Mouse (Mus musculus) liver, postnatal 0 days (tissue): Measurements from ENCODE around the gene Psme1. TPM values are rescaled to one million over a fixed set of nuclear protein-coding genes. Genes with fewer than 3 reads are reported as not detected.

Experiments used
- ATAC-seq: fragments of 200-750 bp; cut with Nextera tagmentation; 2 replicates; pipeline ENCODE4 v1.8.0; 2017; ENCODE audit warnings: mild to moderate bottlenecking, moderate library complexity
- DNase-seq: peaks from one replicate; pipeline ENCODE4 v3.0.0-alpha.2; 2016
- H3K27ac ChIP-seq: fragments of 300-500 bp; sonication (generic); 2 replicates; pipeline ENCODE4 v1.5.1; 2014; ENCODE audit warnings: antibody characterized with exemption, moderate library complexity, mild to moderate bottlenecking, low read depth
- H3K27me3 ChIP-seq: fragments of 300-500 bp; sonication (generic); 2 replicates; pipeline ENCODE4 v1.6.1; 2014; ENCODE audit warnings: low read length, control low read depth, mixed read lengths; ENCODE audit not compliant: insufficient read depth
- H3K36me3 ChIP-seq: fragments of 300-500 bp; sonication (generic); replicated peaks from 2 replicates; pipeline ENCODE4 v1.6.1; 2014; ENCODE audit warnings: mild to moderate bottlenecking, control low read depth, low read length, moderate library complexity, mixed read lengths; ENCODE audit not compliant: insufficient read depth
- H3K4me1 ChIP-seq: fragments of 300-500 bp; sonication (generic); 2 replicates; pipeline ENCODE4 v1.6.1; 2014; ENCODE audit warnings: antibody characterized with exemption, mild to moderate bottlenecking, control low read depth; ENCODE audit not compliant: insufficient read depth
- H3K4me2 ChIP-seq: fragments of 300-500 bp; sonication (generic); 2 replicates; pipeline ENCODE4 v1.6.1; 2014; ENCODE audit warnings: low read depth, mild to moderate bottlenecking, low read length, moderate library complexity, mixed read lengths
- H3K4me3 ChIP-seq: fragments of 300-500 bp; sonication (generic); 2 replicates; pipeline ENCODE4 v1.5.1; 2014; ENCODE audit warnings: low read depth, low read length
- H3K9ac ChIP-seq: fragments of 300-500 bp; sonication (generic); replicated peaks from 2 replicates; pipeline ENCODE4 v1.6.1; 2014; ENCODE audit warnings: mild to moderate bottlenecking, moderate library complexity
- H3K9me3 ChIP-seq: fragments of 300-500 bp; sonication (generic); 2 replicates; pipeline ENCODE4 v1.6.1; 2016; ENCODE audit warnings: mild to moderate bottlenecking, control low read depth, low read length, mixed read lengths
- CTCF ChIP-seq: sonication (generic); IDR thresholded peaks from 2 replicates; pipeline ENCODE4 v1.5.1; 2016; ENCODE audit warnings: antibody characterized with exemption, low read depth
- EP300 ChIP-seq: IDR thresholded peaks from 2 replicates; pipeline ENCODE4 v1.6.1; 2016; ENCODE audit warnings: antibody characterized with exemption, low read depth, mild to moderate bottlenecking
- WGBS: fragments of 180-500 bp; shearing (Covaris S2); extraction: QIAGEN DNeasy Blood & Tissue Kit; methylation state at CpG from one replicate; pipeline ENCODE4 v1.1.7; 2014; ENCODE audit not compliant: insufficient replicate concordance; 5-methylcytosine and 5-hydroxymethylcytosine counted together
- polyA plus RNA-seq: library from polyadenylated mRNA; unstranded; fragments of >200 nt; fragmentation: Nextera tagmentation; extraction: Ambion mirVana; gene quantifications from 2 replicates; pipeline ENCODE4 v1.2.1, GENCODE M21; 2015

Psme1 gene
- polyA plus RNA-seq, 1 experiment from 2014 or later: 162 TPM

GRCm38 (mm10) chr14:55584702-55585565 is 7.0 kb downstream of the Psme1 start, which contains the start of gene Emc9:
Gene Emc9, minus strand, starts transcription at chr14:55585302.
- Histone ChIP-seq H3K36me3 (peaks cover 29% of the 10 kb centered on the region), H3K9ac (peak within 1 kb of the TSS; percentile 85), H3K27me3 (no peaks in the 10 kb centered on the region), H3K9me3 (no peaks in the 10 kb centered on the region), H3K4me3 (peak within 1 kb of the TSS; percentile 81), H3K4me2 (peak within 1 kb of the TSS; percentile 97), H3K4me1 (peaks cover 29% of the 10 kb centered on the region), H3K27ac (peak within 1 kb of the TSS; percentile 94)
- whole genome bisulfite sequencing: 2% methylated on average over 43 of the region's 43 CpGs
- peak; percentile 95 for ATAC-seq
- no peak for TF ChIP-seq EP300
- no peak for TF ChIP-seq CTCF
- peak; percentile 87 for DNase-seq

GRCm38 (mm10) chr14:55585566-55585960 is 7.6 kb downstream of the Psme1 start:
- peak; percentile 45 for DNase-seq
- ATAC-seq: peak; percentile 62
- H3K27ac ChIP-seq: peak overlapping the region; percentile 94
- TF ChIP-seq EP300 (no peak), CTCF (no peak)
- H3K9me3 ChIP-seq: no peaks in the 10 kb centered on the region
- H3K27me3 ChIP-seq: no peaks in the 10 kb centered on the region
- 29% methylated on average over 6 of the region's 6 CpGs for WGBS
- peak overlapping the region; percentile 85 for H3K9ac ChIP-seq
- H3K4me3 ChIP-seq: peak overlapping the region; percentile 81
- peaks cover 35% of the 10 kb centered on the region for H3K4me1 ChIP-seq
- H3K4me2 ChIP-seq: peak overlapping the region; percentile 97
- peaks cover 28% of the 10 kb centered on the region for H3K36me3 ChIP-seq

- H3K27ac ChIP-seq: peak overlapping the region; percentile 94
- no peaks in the 10 kb centered on the region for H3K9me3 ChIP-seq
- ATAC-seq: no peak
- peaks cover 22% of the 10 kb centered on the region for H3K36me3 ChIP-seq
- peak overlapping the region; percentile 85 for H3K9ac ChIP-seq
- H3K4me1 ChIP-seq: peaks cover 35% of the 10 kb centered on the region
- peak overlapping the region; percentile 97 for H3K4me2 ChIP-seq
- peak; percentile 27 for TF ChIP-seq CTCF
- peak; percentile 81 for TF ChIP-seq EP300
- H3K27me3 ChIP-seq: no peaks in the 10 kb centered on the region
- peak overlapping the region; percentile 81; the same call in 1 of the 2 replicates for H3K4me3 ChIP-seq
- 60% methylated on average over 2 of the region's 2 CpGs for WGBS
- DNase-seq: no peak
Measured at GRCm38 (mm10) chr14:55586149-55586548, 8.2 kb downstream of the Psme1 start.

GRCm38 (mm10) chr14:55589271-55589670 is 11.3 kb downstream of the Psme1 start:
- TF ChIP-seq EP300 (no peak), CTCF (no peak)
- DNase-seq (no peak), ATAC-seq (no peak)
- WGBS: 89% methylated on average over 5 of the region's 5 CpGs
- no peaks in the 10 kb centered on the region for H3K9me3 ChIP-seq
- 0 out of 2 replicates have a peak overlapping the region, but pooled peaks have one; percentile 92 for H3K4me2 ChIP-seq
- H3K27ac ChIP-seq: no peak overlapping the region
- H3K9ac ChIP-seq: no peak overlapping the region
- H3K36me3 ChIP-seq: peaks cover 12% of the 10 kb centered on the region
- peaks cover 40% of the 10 kb centered on the region for H3K4me1 ChIP-seq
- H3K4me3 ChIP-seq: 0 out of 2 replicates have a peak overlapping the region, but pooled peaks have one; percentile 97
- H3K27me3 ChIP-seq: no peaks in the 10 kb centered on the region

- peak overlapping the region; percentile 97 for H3K4me3 ChIP-seq
- H3K9me3 ChIP-seq: no peaks in the 10 kb centered on the region
- peaks cover 35% of the 10 kb centered on the region for H3K4me1 ChIP-seq
- peak overlapping the region; percentile 94 for H3K9ac ChIP-seq
- ATAC-seq: no peak
- no peaks in the 10 kb centered on the region for H3K27me3 ChIP-seq
- peak overlapping the region; percentile 92 for H3K4me2 ChIP-seq
- WGBS: 66% methylated on average over 11 of the region's 11 CpGs
- TF ChIP-seq EP300 (no peak), CTCF (no peak)
- peak overlapping the region; percentile 97 for H3K27ac ChIP-seq
- no peak for DNase-seq
- peaks cover 19% of the 10 kb centered on the region for H3K36me3 ChIP-seq
Measured at GRCm38 (mm10) chr14:55589771-55590448, 12.0 kb downstream of the Psme1 start.
